Mouse (Mus musculus): ENCODE measurements around the gene 5730480H06Rik.

Gene 5730480H06Rik

DNA sequence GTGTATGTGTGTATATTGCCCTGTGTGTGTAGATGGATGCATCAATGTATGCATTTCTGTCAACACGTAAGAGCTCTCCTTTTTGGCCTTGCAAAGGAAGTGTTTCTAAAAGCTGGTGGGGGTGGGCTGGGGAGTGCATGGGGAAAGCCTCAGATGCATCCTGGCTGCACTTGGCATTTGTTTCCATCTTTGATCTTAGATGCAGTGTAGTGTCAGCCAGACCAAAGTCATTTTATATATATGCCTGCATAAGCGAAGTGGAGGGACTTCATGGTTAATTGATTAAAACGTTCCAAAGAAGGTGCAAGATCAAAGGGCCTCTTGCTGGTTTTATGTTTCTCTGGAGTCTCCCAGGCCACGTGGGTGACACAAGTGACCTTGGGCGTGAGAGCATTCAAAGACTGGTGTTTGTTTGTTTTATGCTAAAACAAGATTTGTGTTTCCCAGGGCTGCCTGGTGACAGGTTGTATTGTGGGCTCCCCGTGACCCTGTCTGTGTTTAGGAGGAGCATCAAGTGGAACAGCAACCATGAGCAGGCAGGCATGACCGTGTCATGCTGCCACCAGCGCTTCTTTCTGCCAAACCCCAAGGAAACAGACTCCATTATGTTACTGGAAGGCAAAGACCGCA lies 6.2 kb downstream of the 5730480H06Rik start:
- Histone ChIP-seq H3K27me3 (ENCODE audit: insufficient read depth, low read length) (no peaks in the 10 kb centered on the region), H3K4me1 (replicated peaks; ENCODE audit: low read depth, low read length) (peaks cover 10% of the 10 kb centered on the region), H3K9me3 (ENCODE audit: low read length) (no peaks in the 10 kb centered on the region), H3K4me3 (replicated peaks; ENCODE audit: low read length) (no peak overlapping the region), H3K36me3 (ENCODE audit: insufficient read depth, low read length) (no peaks in the 10 kb centered on the region)
- TF ChIP-seq CTCF (conservative IDR thresholded peaks at IDR 0.05; ENCODE audit: low read length), result no peak
- no peak for TF ChIP-seq NANOG (IDR thresholded peaks at IDR 0.05; ENCODE audit: borderline replicate concordance, low read length)
- no peak for TF ChIP-seq POU5F1 (IDR thresholded peaks at IDR 0.05; ENCODE audit: borderline replicate concordance, low read length)

DNA sequence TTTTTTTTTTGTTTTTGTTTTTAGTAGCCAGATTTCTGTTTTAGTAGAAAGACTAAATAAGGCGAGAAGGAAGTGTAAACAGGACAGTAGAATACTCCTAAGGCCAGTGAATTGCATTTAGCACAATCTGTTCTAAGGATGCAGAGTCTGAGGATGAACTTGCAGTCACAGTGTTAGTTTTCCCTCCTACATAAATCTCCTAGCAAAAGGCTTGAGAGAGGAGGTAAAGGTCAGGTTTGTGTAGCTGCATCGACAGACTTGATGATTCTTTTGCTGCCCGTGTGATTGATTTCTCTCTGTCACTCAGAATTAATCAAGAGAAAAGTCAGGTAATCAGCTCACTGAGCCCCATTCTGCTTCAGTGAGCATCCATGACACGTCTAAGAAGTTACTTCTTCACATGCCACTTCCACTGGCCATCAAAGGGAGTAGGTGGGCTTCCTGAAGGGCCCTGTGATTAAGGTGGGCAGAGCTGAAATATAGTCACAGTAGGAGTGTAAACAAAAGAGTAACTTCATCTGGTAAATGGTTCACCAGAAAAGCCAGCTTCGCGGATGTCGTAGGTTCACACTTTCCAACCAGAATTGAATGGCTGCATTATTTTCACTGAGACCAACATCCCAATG lies 13.2 kb downstream of the 5730480H06Rik start:
- Histone ChIP-seq H3K4me3 (replicated peaks; ENCODE audit: low read length) (no peak overlapping the region), H3K36me3 (ENCODE audit: insufficient read depth, low read length) (no peaks in the 10 kb centered on the region), H3K4me1 (replicated peaks; ENCODE audit: low read depth, low read length) (no peaks in the 10 kb centered on the region), H3K27me3 (ENCODE audit: insufficient read depth, low read length) (no peaks in the 10 kb centered on the region), H3K9me3 (ENCODE audit: low read length) (no peaks in the 10 kb centered on the region)
- TF ChIP-seq POU5F1 (IDR thresholded peaks at IDR 0.05; ENCODE audit: borderline replicate concordance, low read length), result no peak
- TF ChIP-seq NANOG (IDR thresholded peaks at IDR 0.05; ENCODE audit: borderline replicate concordance, low read length), result no peak
- no peak for TF ChIP-seq CTCF (conservative IDR thresholded peaks at IDR 0.05; ENCODE audit: low read length)

DNA sequence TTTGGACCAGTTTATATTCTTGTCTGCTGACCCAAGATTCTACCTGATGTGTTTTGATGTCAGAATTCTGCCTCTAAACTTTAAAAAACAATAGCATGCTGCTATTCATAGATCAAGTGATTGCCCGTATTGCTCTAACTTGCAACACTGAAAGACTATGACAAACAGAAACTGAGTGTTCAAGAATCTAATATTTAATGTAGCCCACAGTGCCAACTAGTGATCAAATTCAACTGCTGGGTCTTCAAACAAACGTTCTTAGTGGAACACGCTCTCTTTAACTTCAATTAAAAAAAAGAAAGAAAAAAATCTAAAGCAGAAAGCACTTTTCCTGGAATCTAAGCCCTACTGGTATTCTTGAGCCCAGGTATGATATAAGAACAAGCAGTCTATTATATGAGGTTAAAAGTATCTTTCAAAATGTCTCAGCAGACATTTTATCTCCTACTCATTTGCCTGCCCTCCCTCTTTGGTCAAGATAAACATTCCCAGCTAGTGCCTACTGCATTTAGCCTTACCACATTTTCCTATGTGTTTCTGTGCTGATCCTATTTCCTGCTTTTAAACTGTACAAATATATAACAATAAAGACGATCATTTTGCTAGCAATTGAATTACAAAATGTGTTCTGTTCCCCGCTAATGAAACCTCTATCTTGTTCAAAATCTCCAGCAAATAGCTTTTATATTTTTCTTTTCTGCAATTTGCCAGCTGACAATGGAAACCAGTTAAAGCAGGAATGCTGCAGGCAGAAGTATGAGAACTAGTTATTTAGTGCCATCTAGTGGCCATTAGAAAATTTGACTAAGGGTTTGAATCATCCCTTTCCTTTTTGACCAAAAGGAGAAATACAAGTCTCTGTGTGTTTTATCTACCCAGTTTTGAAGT lies 17.6 kb downstream of the 5730480H06Rik start:
- Histone ChIP-seq H3K4me3 (replicated peaks; ENCODE audit: low read length) (no peak overlapping the region), H3K9me3 (ENCODE audit: low read length) (no peaks in the 10 kb centered on the region), H3K4me1 (replicated peaks; ENCODE audit: low read depth, low read length) (no peaks in the 10 kb centered on the region), H3K27me3 (ENCODE audit: insufficient read depth, low read length) (0 out of 2 replicates have a peak, but pooled peaks cover 2% of the 10 kb centered on the region), H3K36me3 (ENCODE audit: insufficient read depth, low read length) (no peaks in the 10 kb centered on the region)
- TF ChIP-seq NANOG (IDR thresholded peaks at IDR 0.05; ENCODE audit: borderline replicate concordance, low read length), result no peak
- peak; percentile 40 for TF ChIP-seq CTCF (conservative IDR thresholded peaks at IDR 0.05; ENCODE audit: low read length)
- TF ChIP-seq POU5F1 (IDR thresholded peaks at IDR 0.05; ENCODE audit: borderline replicate concordance, low read length), result no peak

DNA sequence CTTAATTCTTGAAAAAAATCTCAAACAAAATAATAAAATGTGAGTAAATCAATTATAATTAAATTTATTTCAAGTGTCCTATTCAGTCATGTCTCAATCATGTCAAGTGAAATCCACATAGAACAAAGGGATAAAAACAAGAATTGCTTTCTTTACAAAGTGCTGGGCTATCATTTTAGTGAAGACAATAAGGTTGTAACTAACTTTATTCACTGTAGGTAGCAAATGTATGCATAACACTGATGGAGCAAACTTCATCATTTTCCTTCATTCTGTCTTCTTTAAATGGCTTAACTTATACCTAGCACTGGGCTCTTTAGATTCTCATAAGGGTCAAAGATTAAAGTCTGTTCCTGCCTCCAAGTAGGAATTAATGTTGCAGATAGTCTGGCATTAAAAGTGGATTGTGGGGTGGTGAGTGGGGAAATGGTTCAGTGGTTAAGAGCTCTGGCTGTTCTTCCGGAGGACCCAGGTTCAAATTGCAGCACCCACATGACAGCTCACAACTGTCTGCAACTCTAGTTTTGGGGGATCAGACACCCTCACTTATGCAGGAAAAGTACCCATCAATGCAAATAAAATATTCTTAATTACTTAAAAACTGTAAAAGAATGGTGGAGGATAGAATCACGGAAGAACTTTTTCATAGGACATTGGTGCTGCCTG lies 18.4 kb downstream of the 5730480H06Rik start:
- Histone ChIP-seq H3K4me3 (replicated peaks; ENCODE audit: low read length) (no peak overlapping the region), H3K36me3 (ENCODE audit: insufficient read depth, low read length) (no peaks in the 10 kb centered on the region), H3K4me1 (replicated peaks; ENCODE audit: low read depth, low read length) (no peaks in the 10 kb centered on the region), H3K9me3 (ENCODE audit: low read length) (no peaks in the 10 kb centered on the region), H3K27me3 (ENCODE audit: insufficient read depth, low read length) (0 out of 2 replicates have a peak, but pooled peaks cover 2% of the 10 kb centered on the region)
- TF ChIP-seq NANOG (IDR thresholded peaks at IDR 0.05; ENCODE audit: borderline replicate concordance, low read length), result no peak
- TF ChIP-seq CTCF (conservative IDR thresholded peaks at IDR 0.05; ENCODE audit: low read length), result no peak
- TF ChIP-seq POU5F1 (IDR thresholded peaks at IDR 0.05; ENCODE audit: borderline replicate concordance, low read length), result no peak

DNA sequence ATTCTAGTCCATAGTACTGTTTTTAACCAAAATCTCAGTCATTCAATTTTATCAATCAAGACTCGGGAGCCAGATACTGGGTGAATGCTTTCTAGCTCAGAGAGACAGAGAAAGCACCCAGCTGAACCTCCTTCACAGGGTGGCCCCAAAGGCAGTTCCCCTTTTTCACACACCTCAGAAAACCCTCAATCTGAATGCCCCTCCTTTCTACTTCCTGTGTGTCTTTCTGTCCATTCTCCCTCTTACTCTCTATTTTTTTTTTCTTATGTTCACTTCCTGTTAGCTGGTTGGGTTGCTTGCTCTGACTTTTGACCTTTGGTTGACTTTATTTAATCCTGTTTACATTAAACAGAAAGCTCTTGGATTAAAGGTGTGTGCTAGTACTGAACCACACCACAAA lies 21.6 kb downstream of the 5730480H06Rik start:
- Histone ChIP-seq H3K9me3 (ENCODE audit: low read length) (no peaks in the 10 kb centered on the region), H3K4me1 (replicated peaks; ENCODE audit: low read depth, low read length) (no peaks in the 10 kb centered on the region)

DNA sequence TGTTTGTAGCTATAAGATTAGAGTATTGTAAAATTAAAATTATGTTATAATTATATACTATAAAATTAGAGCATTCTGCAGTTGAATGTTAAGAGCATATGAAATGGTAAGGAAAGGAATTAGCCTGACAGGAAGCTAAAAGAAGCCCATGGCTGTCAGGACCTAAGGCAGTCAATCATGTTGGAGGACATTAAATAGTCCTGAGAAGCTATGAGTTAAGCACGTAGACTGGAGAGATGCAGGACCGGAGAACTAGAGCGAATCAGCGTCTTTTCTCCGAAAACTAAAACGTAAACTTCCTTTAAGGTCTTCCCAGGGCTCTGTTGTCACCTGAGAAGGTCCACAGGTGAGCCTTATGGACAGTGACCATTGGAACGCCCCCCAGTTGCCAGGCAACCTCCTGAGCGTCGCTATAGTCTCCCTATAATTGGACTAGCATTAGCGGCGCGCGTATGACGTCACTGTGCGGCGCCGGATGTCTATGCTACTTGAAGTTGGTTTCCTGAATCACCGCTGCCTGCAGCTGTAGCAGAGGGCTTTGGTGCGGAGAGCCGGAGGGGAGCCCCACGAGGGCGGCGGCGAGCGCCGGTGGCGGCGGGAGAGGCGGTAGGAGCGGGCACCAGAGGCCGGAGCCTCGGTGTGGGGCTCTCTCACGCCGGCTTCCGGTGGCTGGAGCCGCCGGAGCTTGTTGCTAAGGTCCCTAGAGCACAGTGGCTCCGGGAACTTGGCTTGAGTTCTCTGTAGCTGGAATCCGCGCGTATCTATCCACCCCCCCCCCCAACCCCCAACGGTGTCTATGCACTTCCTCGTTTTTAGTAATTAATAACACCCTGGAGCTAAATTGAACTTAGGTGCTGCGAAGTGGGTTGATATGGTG lies 44.4 kb downstream of the 5730480H06Rik start:
- no peaks in the 10 kb centered on the region for H3K27me3 ChIP-seq (ENCODE audit: insufficient read depth, low read length)
- no peak for TF ChIP-seq NANOG (IDR thresholded peaks at IDR 0.05; ENCODE audit: borderline replicate concordance, low read length)
- no peak for TF ChIP-seq CTCF (conservative IDR thresholded peaks at IDR 0.05; ENCODE audit: low read length)
- TF ChIP-seq POU5F1 (IDR thresholded peaks at IDR 0.05; ENCODE audit: borderline replicate concordance, low read length), result no peak

More for the DNA sequence above, 21.6 kb downstream of the 5730480H06Rik start:
- Histone ChIP-seq H3K27me3 (ENCODE audit: insufficient read depth, low read length) (0 out of 2 replicates have a peak, but pooled peaks cover 2% of the 10 kb centered on the region), H3K36me3 (ENCODE audit: insufficient read depth, low read length) (no peaks in the 10 kb centered on the region), H3K4me3 (replicated peaks; ENCODE audit: low read length) (no peak overlapping the region)
- no peak for TF ChIP-seq CTCF (conservative IDR thresholded peaks at IDR 0.05; ENCODE audit: low read length)
- no peak for TF ChIP-seq POU5F1 (IDR thresholded peaks at IDR 0.05; ENCODE audit: borderline replicate concordance, low read length)
- no peak for TF ChIP-seq NANOG (IDR thresholded peaks at IDR 0.05; ENCODE audit: borderline replicate concordance, low read length)

DNA sequence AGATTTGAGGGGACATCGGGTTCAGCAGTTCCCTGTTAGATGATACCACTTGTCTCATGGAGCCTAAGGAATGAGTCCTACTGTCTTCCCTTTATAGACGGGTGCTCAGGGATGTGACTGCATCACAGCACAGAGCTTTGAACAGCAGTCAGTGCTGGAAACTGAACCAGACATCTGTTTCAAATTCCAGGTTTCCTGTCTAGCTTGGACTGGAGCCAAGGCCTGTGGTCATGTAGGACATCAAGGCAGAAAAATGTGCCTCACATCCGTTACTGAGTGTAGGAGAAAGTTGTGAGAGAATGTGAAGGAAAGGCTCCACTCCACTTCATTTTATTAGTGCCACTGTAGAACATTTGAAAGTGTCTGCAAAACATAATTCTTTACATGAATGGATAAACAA lies 74.7 kb downstream of the 5730480H06Rik start:
- TF ChIP-seq NANOG (IDR thresholded peaks at IDR 0.05; ENCODE audit: borderline replicate concordance, low read length), result no peak
- TF ChIP-seq CTCF (conservative IDR thresholded peaks at IDR 0.05; ENCODE audit: low read length), result no peak
- no peak for TF ChIP-seq POU5F1 (IDR thresholded peaks at IDR 0.05; ENCODE audit: borderline replicate concordance, low read length)
- H3K36me3 ChIP-seq (ENCODE audit: insufficient read depth, low read length), result peaks cover 10% of the 10 kb centered on the region
- no peaks in the 10 kb centered on the region for H3K4me1 ChIP-seq (replicated peaks; ENCODE audit: low read depth, low read length)
- H3K9me3 ChIP-seq (ENCODE audit: low read length), result no peaks in the 10 kb centered on the region
- no peaks in the 10 kb centered on the region for H3K27me3 ChIP-seq (ENCODE audit: insufficient read depth, low read length)
- no peak overlapping the region for H3K4me3 ChIP-seq (replicated peaks; ENCODE audit: low read length)

More for the DNA sequence above, 44.4 kb downstream of the 5730480H06Rik start:
- Histone ChIP-seq H3K4me1 (replicated peaks; ENCODE audit: low read depth, low read length) (peaks cover 7% of the 10 kb centered on the region; the same call in 1 of the 2 replicates), H3K36me3 (ENCODE audit: insufficient read depth, low read length) (peaks cover 32% of the 10 kb centered on the region), H3K4me3 (replicated peaks; ENCODE audit: low read length) (peak overlapping the region; percentile 95), H3K9me3 (ENCODE audit: low read length) (no peaks in the 10 kb centered on the region)

Measured in E14TG2a.4 (cell line).